Mouse (Mus musculus): ENCODE measurements around the gene Nsf.

GRCm38 (mm10) chr11:104003397-104003796 is 49.5 kb upstream of the Nsf start:
- TF ChIP-seq CTCF (IDR thresholded peaks at IDR 0.05; ENCODE audit: low read depth) (no peak), EP300 (optimal IDR thresholded peaks at IDR 0.05) (no peak)
